Mouse (Mus musculus): ENCODE measurements around the gene Plin5. TPM values are rescaled to one million over a fixed set of nuclear protein-coding genes. Genes with fewer than 3 reads are reported as not detected.

Gene Plin5
- polyA plus RNA-seq, 1 experiment from 2014 or later, result 2.4 TPM

Other genes starting within 250 kb of the Plin5 start
- gene Zfp119a, start 238.7 kb downstream of the Plin5 start, polyA plus RNA-seq (2015; fragmentation: Nextera tagmentation; extraction: Ambion mirVana), result 10.8 and 11.2 TPM in 2 replicates
- gene Zfp959, start 225.5 kb downstream of the Plin5 start, polyA plus RNA-seq (2015; fragmentation: Nextera tagmentation; extraction: Ambion mirVana), result 14.7 and 14.8 TPM in 2 replicates
- gene Zfp119b, start 168.1 kb downstream of the Plin5 start, polyA plus RNA-seq (2015; fragmentation: Nextera tagmentation; extraction: Ambion mirVana), result 9.2 and 9.3 TPM in 2 replicates
- gene Ebi3, start 165.0 kb downstream of the Plin5 start, polyA plus RNA-seq (2015; fragmentation: Nextera tagmentation; extraction: Ambion mirVana), result 7.4 and 9.0 TPM in 2 replicates
- gene Yju2, start 158.5 kb downstream of the Plin5 start, polyA plus RNA-seq (2015; fragmentation: Nextera tagmentation; extraction: Ambion mirVana), result 19.5 and 23.5 TPM in 2 replicates
- 152 and 195 TPM in 2 replicates for gene Shd, start 147.1 kb downstream of the Plin5 start, polyA plus RNA-seq (2015; fragmentation: Nextera tagmentation; extraction: Ambion mirVana)
- gene Fsd1, start 131.1 kb downstream of the Plin5 start, polyA plus RNA-seq (2015; fragmentation: Nextera tagmentation; extraction: Ambion mirVana), result 189 and 228 TPM in 2 replicates
- 7.3 and 11.5 TPM in 2 replicates for gene Stap2, start 112.0 kb downstream of the Plin5 start, polyA plus RNA-seq (2015; fragmentation: Nextera tagmentation; extraction: Ambion mirVana)
- gene Mpnd, start 111.9 kb downstream of the Plin5 start, polyA plus RNA-seq (2015; fragmentation: Nextera tagmentation; extraction: Ambion mirVana), result 121 and 130 TPM in 2 replicates
- gene Sh3gl1, start 81.0 kb downstream of the Plin5 start, polyA plus RNA-seq (2015; fragmentation: Nextera tagmentation; extraction: Ambion mirVana), result 105 and 114 TPM in 2 replicates
- 4.0 and 10.1 TPM in 2 replicates for gene Chaf1a, start 77.2 kb downstream of the Plin5 start, polyA plus RNA-seq (2015; fragmentation: Nextera tagmentation; extraction: Ambion mirVana)
- 65.3 and 79.4 TPM in 2 replicates for gene Ubxn6, start 42.6 kb downstream of the Plin5 start, polyA plus RNA-seq (2015; fragmentation: Nextera tagmentation; extraction: Ambion mirVana)
- 124 and 134 TPM in 2 replicates for gene Hdgfl2, start 38.0 kb downstream of the Plin5 start, polyA plus RNA-seq (2015; fragmentation: Nextera tagmentation; extraction: Ambion mirVana)
- gene Plin4, start 7.8 kb downstream of the Plin5 start, polyA plus RNA-seq (2015; fragmentation: Nextera tagmentation; extraction: Ambion mirVana), result 0.09 and 0.10 TPM in 2 replicates
- gene Lrg1, start 4.4 kb upstream of the Plin5 start, polyA plus RNA-seq (2015; fragmentation: Nextera tagmentation; extraction: Ambion mirVana), result 0.22 and 0.63 TPM in 2 replicates
- 12.3 and 16.2 TPM in 2 replicates for gene Sema6b, start 22.7 kb upstream of the Plin5 start, polyA plus RNA-seq (2015; fragmentation: Nextera tagmentation; extraction: Ambion mirVana)
- 10.5 and 10.6 TPM in 2 replicates for gene Tnfaip8l1, start 44.9 kb upstream of the Plin5 start, polyA plus RNA-seq (2015; fragmentation: Nextera tagmentation; extraction: Ambion mirVana)
- 80.3 and 82.3 TPM in 2 replicates for gene Mydgf, start 66.3 kb upstream of the Plin5 start, polyA plus RNA-seq (2015; fragmentation: Nextera tagmentation; extraction: Ambion mirVana)
- 22.4 and 27.2 TPM in 2 replicates for gene Dpp9, start 101.3 kb upstream of the Plin5 start, polyA plus RNA-seq (2015; fragmentation: Nextera tagmentation; extraction: Ambion mirVana)
- gene Fem1a, start 139.2 kb upstream of the Plin5 start, polyA plus RNA-seq (2015; fragmentation: Nextera tagmentation; extraction: Ambion mirVana), result 16.2 and 16.9 TPM in 2 replicates
- gene Ticam1, start 159.2 kb upstream of the Plin5 start, polyA plus RNA-seq (2015; fragmentation: Nextera tagmentation; extraction: Ambion mirVana), result 1.2 and 2.9 TPM in 2 replicates
- 13.2 and 28.7 TPM in 2 replicates for gene Plin3, start 175.3 kb upstream of the Plin5 start, polyA plus RNA-seq (2015; fragmentation: Nextera tagmentation; extraction: Ambion mirVana)
- gene Arrdc5, start 182.7 kb upstream of the Plin5 start, polyA plus RNA-seq (2015; fragmentation: Nextera tagmentation; extraction: Ambion mirVana), result 0.34 TPM in 1 of 2 replicates, not detected in the other
- gene Uhrf1, start 185.7 kb upstream of the Plin5 start, polyA plus RNA-seq (2015; fragmentation: Nextera tagmentation; extraction: Ambion mirVana), result 13.8 and 59.4 TPM in 2 replicates
- gene Kdm4b, start 208.5 kb upstream of the Plin5 start, polyA plus RNA-seq (2015; fragmentation: Nextera tagmentation; extraction: Ambion mirVana), result 59.1 and 65.2 TPM in 2 replicates